Mouse (Mus musculus) liver, adult 2 months (tissue): ENCODE results near the gene Rbbp4.

ENCODE experiments used
- CTCF ChIP-seq: fragments of 200-500 bp; IDR thresholded peaks from 2 replicates; pipeline ENCODE4 v1.5.1; 2011; ENCODE audit warnings: low read depth, low read length, control low read depth
- POLR2A ChIP-seq: fragments of 200-500 bp; IDR thresholded peaks from 2 replicates; pipeline ENCODE4 v1.6.1; 2011; ENCODE audit warnings: low read length, control low read depth; ENCODE audit not compliant: insufficient read depth; ENCODE audit errors: extremely low read depth

DNA sequence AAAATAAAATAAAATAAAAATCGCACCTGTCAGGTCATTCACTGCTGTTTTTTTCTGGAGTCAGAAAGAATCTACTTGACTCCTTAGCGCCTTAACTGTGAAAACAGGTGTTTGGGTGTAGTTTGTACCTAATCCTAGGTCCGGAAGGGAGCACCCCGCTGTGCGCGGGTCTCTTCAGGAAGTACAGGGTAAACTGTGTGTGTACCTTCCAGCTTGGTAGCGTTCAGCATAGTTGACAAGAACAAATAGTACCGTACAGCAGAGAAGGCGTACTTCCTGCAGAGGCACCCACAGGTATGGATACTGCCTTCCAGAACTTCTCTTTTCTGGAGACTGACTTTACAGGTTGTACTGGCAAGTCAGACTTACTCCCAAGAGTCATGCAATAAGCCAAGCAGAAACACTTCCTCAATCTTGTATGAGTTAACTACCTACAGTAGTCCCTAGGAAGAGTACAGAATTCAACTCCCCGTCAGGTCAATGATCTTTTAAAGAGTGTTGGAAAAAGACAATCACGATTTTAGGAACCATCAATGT is 39.1 kb upstream of the Rbbp4 start:
- TF ChIP-seq CTCF (no peak), POLR2A (no peak)
